Mouse (Mus musculus) ES-Bruce4 (cell line): ENCODE data around the gene Pyroxd2. TPM values are rescaled to one million over a fixed set of nuclear protein-coding genes. Genes with fewer than 3 reads are reported as not detected.

ENCODE experiments used
- H3K27ac ChIP-seq: 2 replicates; pipeline ENCODE4 v1.5.1; 2012; ENCODE audit warnings: low read length, inconsistent platforms; ENCODE audit not compliant: insufficient read depth
- H3K27me3 ChIP-seq: 2 replicates; pipeline ENCODE4 v1.6.1; 2012; ENCODE audit warnings: mild to moderate bottlenecking, low read length, inconsistent platforms; ENCODE audit not compliant: control insufficient read depth, poor library complexity, insufficient read depth, severe bottlenecking
- H3K36me3 ChIP-seq: 2 replicates; pipeline ENCODE4 v1.6.1; 2012; ENCODE audit warnings: inconsistent platforms, mild to moderate bottlenecking, low read length, moderate library complexity; ENCODE audit not compliant: control insufficient read depth, poor library complexity, insufficient read depth, severe bottlenecking
- H3K4me1 ChIP-seq: one replicate; pipeline ENCODE4 v1.8.1; 2011; ENCODE audit warnings: low read length; ENCODE audit not compliant: control insufficient read depth, insufficient read depth
- H3K4me3 ChIP-seq: 2 replicates; pipeline ENCODE4 v1.5.1; 2011; ENCODE audit warnings: low read depth, mild to moderate bottlenecking, low read length
- H3K9ac ChIP-seq: 2 replicates; pipeline ENCODE4 v1.6.1; 2012; ENCODE audit warnings: low read depth, mild to moderate bottlenecking, inconsistent platforms; ENCODE audit not compliant: poor library complexity, severe bottlenecking
- H3K9me3 ChIP-seq: replicated peaks from 2 replicates; pipeline ENCODE4 v1.6.1; 2012; ENCODE audit warnings: mild to moderate bottlenecking, low read length, inconsistent platforms; ENCODE audit not compliant: control insufficient read depth, poor library complexity, insufficient read depth, severe bottlenecking
- CTCF ChIP-seq: IDR thresholded peaks from one replicate; pipeline ENCODE4 v1.8.1; 2011; ENCODE audit warnings: low read depth, low read length
- EP300 ChIP-seq: IDR thresholded peaks from 2 replicates; pipeline ENCODE4 v1.6.1; 2011; ENCODE audit warnings: low read depth, low read length; ENCODE audit not compliant: insufficient read depth
- POLR2A ChIP-seq: IDR thresholded peaks from one replicate; pipeline ENCODE4 v1.8.1; 2011; ENCODE audit warnings: low read length; ENCODE audit not compliant: insufficient read depth
- polyA plus RNA-seq: library from polyadenylated mRNA; stranded (reverse); fragments of >200 nt; gene quantifications from 2 replicates; pipeline ENCODE4 v1.2.4, GENCODE M21; 2011; ENCODE audit warnings: low read depth; ENCODE audit not compliant: missing spikeins, insufficient read depth, insufficient read length

Pyroxd2 gene
- polyA plus RNA-seq, 1 experiment: 0.81 TPM

DNA sequence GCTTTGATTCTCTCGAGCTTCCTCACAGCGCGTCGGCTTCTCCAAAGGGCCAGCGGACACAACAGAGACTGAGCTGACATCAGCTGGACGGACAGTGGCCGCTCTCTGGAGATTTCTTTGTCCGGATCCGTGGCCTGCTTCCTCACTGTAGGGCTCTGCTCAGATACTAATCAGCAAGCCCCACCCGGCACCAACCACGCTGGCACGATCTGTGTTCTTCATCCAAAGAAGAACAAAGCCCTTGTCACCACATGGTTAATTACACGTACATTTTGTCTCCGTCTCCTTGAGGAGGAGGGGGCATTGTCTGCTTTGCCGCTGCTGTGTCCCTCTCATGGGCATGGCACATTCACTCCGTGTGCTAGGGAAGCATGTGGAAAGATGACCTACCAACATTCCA, 9.3 kb downstream of the Pyroxd2 start:
- H3K27ac ChIP-seq: no peak overlapping the region
- no peak for TF ChIP-seq CTCF
- TF ChIP-seq EP300: no peak
- TF ChIP-seq POLR2A: no peak
- H3K4me1 ChIP-seq: peaks cover 4% of the 10 kb centered on the region
- H3K27me3 ChIP-seq: no peaks in the 10 kb centered on the region
- no peak overlapping the region for H3K9ac ChIP-seq
- no peak overlapping the region for H3K4me3 ChIP-seq
- H3K9me3 ChIP-seq: no peaks in the 10 kb centered on the region
- H3K36me3 ChIP-seq: no peaks in the 10 kb centered on the region

DNA sequence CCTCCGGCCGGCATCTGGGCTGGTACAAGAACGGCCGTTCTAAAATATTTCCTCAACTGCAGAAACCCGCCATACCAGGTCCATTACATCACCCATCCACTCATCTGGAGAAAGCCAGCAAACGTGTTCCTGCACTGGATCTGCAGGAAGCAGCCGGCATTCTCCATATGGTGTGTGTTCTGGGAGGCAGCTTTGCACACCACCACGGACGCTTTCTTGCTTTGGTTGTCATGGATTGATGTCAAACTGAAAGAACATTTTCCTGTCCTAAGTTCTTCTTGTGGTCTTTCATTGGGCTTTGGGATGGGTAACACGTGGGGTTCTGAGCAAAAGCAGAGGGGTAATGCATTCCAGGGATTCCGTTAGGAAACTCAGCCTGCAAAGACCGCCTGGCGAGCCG, 10.7 kb downstream of the Pyroxd2 start:
- Histone ChIP-seq H3K27ac (no peak overlapping the region), H3K9me3 (no peaks in the 10 kb centered on the region), H3K27me3 (no peaks in the 10 kb centered on the region), H3K4me1 (peaks cover 4% of the 10 kb centered on the region), H3K9ac (no peak overlapping the region), H3K4me3 (no peak overlapping the region), H3K36me3 (no peaks in the 10 kb centered on the region)
- TF ChIP-seq EP300 (no peak), CTCF (no peak), POLR2A (no peak)

DNA sequence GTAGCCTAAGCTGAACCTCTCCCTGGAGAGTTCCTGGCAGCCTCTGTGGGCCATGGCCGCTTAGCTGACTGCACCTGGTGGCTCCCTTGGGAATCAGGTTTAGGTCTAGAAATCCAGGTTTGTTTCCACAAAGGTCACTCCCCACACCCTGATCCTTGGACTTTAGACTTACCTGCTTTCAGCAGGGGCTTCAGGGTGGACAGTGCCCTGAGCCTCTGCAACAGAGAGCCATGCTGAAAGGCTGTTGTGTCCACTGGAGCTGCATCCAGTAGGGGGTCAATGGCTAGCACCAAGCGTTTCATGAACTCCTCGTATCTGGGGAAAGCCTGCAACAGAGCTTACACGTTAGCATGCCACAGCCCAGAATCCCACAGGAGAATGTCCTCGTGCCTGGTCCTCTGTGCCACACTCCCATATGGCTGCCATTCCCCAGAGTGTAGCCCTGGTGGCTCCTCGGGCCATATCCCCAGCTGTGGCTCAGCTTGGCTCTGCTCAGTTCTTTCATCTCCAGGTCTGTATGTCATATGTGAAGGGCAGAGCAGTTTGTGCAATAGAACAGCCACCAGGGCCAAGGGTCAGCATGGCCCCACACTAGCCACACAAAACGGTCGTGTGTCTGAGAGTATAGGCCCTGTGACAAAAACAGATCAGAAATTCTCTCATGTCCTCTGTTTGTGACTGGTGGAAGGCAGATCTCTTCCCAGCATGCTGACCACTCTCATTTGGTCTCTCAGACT, 12.2 kb downstream of the Pyroxd2 start:
- H3K4me1 ChIP-seq: peaks cover 4% of the 10 kb centered on the region

DNA sequence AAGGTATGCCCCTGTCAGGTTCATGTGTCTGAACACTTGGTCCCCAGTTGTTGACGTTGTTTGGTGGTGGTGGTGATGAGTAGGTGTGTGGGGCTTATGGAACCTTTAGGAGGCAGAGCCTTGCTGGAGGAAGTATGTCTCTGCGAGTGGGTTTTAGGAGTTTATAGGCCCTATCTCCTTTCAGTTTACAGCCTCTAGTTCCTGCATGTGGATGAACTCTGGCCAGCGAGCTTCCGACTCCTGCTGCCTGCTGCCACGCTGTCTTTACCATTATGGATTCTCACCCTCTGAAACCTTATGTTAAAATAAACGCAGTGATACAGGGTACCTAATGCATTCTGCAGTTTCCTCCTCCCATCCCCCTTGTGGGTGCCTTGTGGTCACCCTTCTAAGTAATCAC, 12.8 kb downstream of the Pyroxd2 start:
- Histone ChIP-seq H3K27ac (no peak overlapping the region), H3K9ac (no peak overlapping the region), H3K27me3 (no peaks in the 10 kb centered on the region), H3K9me3 (no peaks in the 10 kb centered on the region), H3K36me3 (no peaks in the 10 kb centered on the region), H3K4me1 (peaks cover 1% of the 10 kb centered on the region), H3K4me3 (no peak overlapping the region)
- TF ChIP-seq POLR2A: no peak

More for the DNA sequence above, 12.2 kb downstream of the Pyroxd2 start:
- H3K36me3 ChIP-seq: no peaks in the 10 kb centered on the region
- no peak for TF ChIP-seq POLR2A
- no peak for TF ChIP-seq EP300
- no peak for TF ChIP-seq CTCF
- H3K9me3 ChIP-seq: no peaks in the 10 kb centered on the region
- H3K27me3 ChIP-seq: no peaks in the 10 kb centered on the region
- no peak overlapping the region for H3K27ac ChIP-seq
- no peak overlapping the region for H3K4me3 ChIP-seq
- no peak overlapping the region for H3K9ac ChIP-seq

DNA sequence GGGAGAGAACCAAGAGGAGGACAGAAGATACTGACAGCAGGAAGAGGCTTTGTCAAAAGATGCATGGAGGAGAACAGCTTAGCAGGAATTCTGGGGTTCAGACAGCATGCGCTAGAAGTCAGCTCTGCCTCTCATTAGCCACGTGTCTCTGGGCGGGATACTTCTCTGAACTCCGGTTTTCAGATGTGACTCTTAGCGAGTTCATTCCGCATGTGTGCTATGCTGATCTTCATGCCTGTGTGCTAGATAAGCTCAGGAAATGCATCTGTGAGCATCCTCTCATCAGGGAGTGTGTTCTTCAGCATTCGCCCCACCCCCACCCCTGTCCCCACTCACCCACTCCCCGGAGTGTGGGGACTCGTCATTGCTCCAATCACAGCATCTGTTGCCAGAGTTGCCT, 14.8 kb downstream of the Pyroxd2 start:
- Histone ChIP-seq H3K27ac (no peak overlapping the region), H3K9me3 (no peaks in the 10 kb centered on the region)

DNA sequence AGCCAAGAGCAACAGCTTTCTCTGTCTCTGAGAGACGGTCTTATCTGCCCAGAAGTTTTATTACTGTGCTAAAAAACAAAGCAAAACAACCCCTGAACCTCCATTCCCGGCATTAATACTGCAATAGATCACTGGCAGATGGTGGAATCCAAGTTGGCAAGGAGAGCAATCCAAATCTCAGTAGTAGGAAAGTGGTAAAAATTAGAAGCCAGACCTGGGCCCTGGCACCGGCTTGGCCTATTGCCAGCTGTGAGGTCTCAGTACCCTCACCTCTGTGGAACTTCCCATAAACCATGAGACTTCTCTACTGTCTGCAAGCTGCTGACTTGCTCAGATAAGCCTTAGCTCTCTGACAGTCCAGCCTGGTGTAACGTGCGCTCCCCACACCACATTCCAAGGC, 17.6 kb downstream of the Pyroxd2 start:
- Histone ChIP-seq H3K4me1 (no peaks in the 10 kb centered on the region), H3K36me3 (no peaks in the 10 kb centered on the region), H3K9me3 (no peaks in the 10 kb centered on the region), H3K9ac (no peak overlapping the region), H3K27ac (no peak overlapping the region), H3K27me3 (no peaks in the 10 kb centered on the region), H3K4me3 (no peak overlapping the region)
- TF ChIP-seq CTCF (no peak), POLR2A (no peak), EP300 (no peak)

More for the DNA sequence above, 14.8 kb downstream of the Pyroxd2 start:
- H3K36me3 ChIP-seq: no peaks in the 10 kb centered on the region
- H3K4me3 ChIP-seq: no peak overlapping the region
- H3K9ac ChIP-seq: no peak overlapping the region
- no peaks in the 10 kb centered on the region for H3K27me3 ChIP-seq
- no peak for TF ChIP-seq POLR2A
- no peaks in the 10 kb centered on the region for H3K4me1 ChIP-seq
